Mouse (Mus musculus) testis, adult 2 months (tissue): ENCODE measurements around the gene Hlf. TPM values are rescaled to one million over a fixed set of nuclear protein-coding genes. Genes with fewer than 3 reads are reported as not detected.

Experiments
- H3K27ac ChIP-seq: fragments of 200-500 bp; 2 replicates; pipeline ENCODE4 v1.5.1; 2012; ENCODE audit warnings: low read depth, low read length; ENCODE audit not compliant: control insufficient read depth, insufficient read depth
- H3K27me3 ChIP-seq: fragments of 200-500 bp; 2 replicates; pipeline ENCODE4 v1.6.1; 2012; ENCODE audit warnings: mild to moderate bottlenecking, low read length, moderate library complexity; ENCODE audit not compliant: control insufficient read depth, insufficient read depth
- H3K36me3 ChIP-seq: fragments of 200-500 bp; 2 replicates; pipeline ENCODE4 v1.6.1; 2012; ENCODE audit warnings: mild to moderate bottlenecking, low read length; ENCODE audit not compliant: control insufficient read depth, insufficient read depth
- H3K4me1 ChIP-seq: fragments of 200-500 bp; 2 replicates; pipeline ENCODE4 v1.6.1; 2012; ENCODE audit warnings: low read length; ENCODE audit not compliant: control insufficient read depth, insufficient read depth
- H3K4me3 ChIP-seq: fragments of 200-500 bp; 2 replicates; pipeline ENCODE4 v1.5.1; 2012; ENCODE audit warnings: low read depth, mild to moderate bottlenecking, low read length, moderate library complexity, mixed read lengths; ENCODE audit not compliant: control insufficient read depth
- CTCF ChIP-seq: fragments of 200-500 bp; IDR thresholded peaks from 2 replicates; pipeline ENCODE4 v1.5.1; 2012; ENCODE audit warnings: low read depth, mild to moderate bottlenecking, inconsistent platforms, low read length, moderate library complexity; ENCODE audit not compliant: control insufficient read depth, insufficient read depth, insufficient replicate concordance
- POLR2A ChIP-seq: fragments of 200-500 bp; IDR thresholded peaks from 2 replicates; pipeline ENCODE4 v1.6.1; 2012; ENCODE audit warnings: low read depth, mild to moderate bottlenecking, inconsistent platforms, low read length, moderate library complexity; ENCODE audit not compliant: control insufficient read depth
- polyA plus RNA-seq: library from polyadenylated mRNA; depleted of rRNA; stranded (reverse); fragments of >200 nt; gene quantifications from 2 replicates; pipeline ENCODE4 v1.2.3, GENCODE M21; 2012; rRNA removed

The Hlf gene
- polyA plus RNA-seq, 1 experiment, result 0.69 TPM

GRCm38 (mm10) chr11:90306067-90306466, 84.6 kb downstream of the Hlf start:
- Histone ChIP-seq H3K4me3 (no peak overlapping the region), H3K4me1 (no peaks in the 10 kb centered on the region), H3K27ac (no peak overlapping the region), H3K36me3 (no peaks in the 10 kb centered on the region), H3K27me3 (no peaks in the 10 kb centered on the region)
- TF ChIP-seq POLR2A, result no peak
- TF ChIP-seq CTCF, result no peak

GRCm38 (mm10) chr11:90294622-90295021, 96.1 kb downstream of the Hlf start:
- Histone ChIP-seq H3K4me3 (no peak overlapping the region), H3K27ac (no peak overlapping the region), H3K4me1 (no peaks in the 10 kb centered on the region), H3K36me3 (no peaks in the 10 kb centered on the region), H3K27me3 (no peaks in the 10 kb centered on the region)
- no peak for TF ChIP-seq POLR2A

GRCm38 (mm10) chr11:90292766-90293165, 97.9 kb downstream of the Hlf start:
- Histone ChIP-seq H3K36me3 (no peaks in the 10 kb centered on the region), H3K4me1 (no peaks in the 10 kb centered on the region), H3K27ac (no peak overlapping the region), H3K27me3 (no peaks in the 10 kb centered on the region), H3K4me3 (no peak overlapping the region)
- TF ChIP-seq POLR2A, result no peak
- TF ChIP-seq CTCF, result no peak

- Histone ChIP-seq H3K27ac (no peak overlapping the region), H3K36me3 (no peaks in the 10 kb centered on the region), H3K4me1 (no peaks in the 10 kb centered on the region), H3K4me3 (no peak overlapping the region), H3K27me3 (no peaks in the 10 kb centered on the region)
- TF ChIP-seq CTCF, result no peak
- TF ChIP-seq POLR2A, result no peak
Observed at GRCm38 (mm10) chr11:90291156-90291555, 99.5 kb downstream of the Hlf start.

- no peaks in the 10 kb centered on the region for H3K27me3 ChIP-seq
- no peak overlapping the region for H3K4me3 ChIP-seq
- no peaks in the 10 kb centered on the region for H3K4me1 ChIP-seq
- H3K27ac ChIP-seq, result no peak overlapping the region
- no peaks in the 10 kb centered on the region for H3K36me3 ChIP-seq
- TF ChIP-seq POLR2A, result no peak
- TF ChIP-seq CTCF, result no peak
Observed at GRCm38 (mm10) chr11:90286550-90287154, 104.0 kb downstream of the Hlf start.

Other genes starting within 250 kb of the Hlf start
- gene Gm45716, start 203.2 kb downstream of the Hlf start, polyA plus RNA-seq, result 0.55 and 0.63 TPM in 2 replicates
- 2.3 and 3.2 TPM in 2 replicates for gene Mmd, start 141.4 kb downstream of the Hlf start, polyA plus RNA-seq
- 1.4 TPM in 2 replicates for gene Stxbp4, start 247.2 kb upstream of the Hlf start, polyA plus RNA-seq
- gene Cox11, start 247.3 kb upstream of the Hlf start, polyA plus RNA-seq, result 18.2 and 18.9 TPM in 2 replicates